Mouse (Mus musculus) MEL (cell line): ENCODE results near the gene Pde10a. TPM values are rescaled to one million over a fixed set of nuclear protein-coding genes. Genes with fewer than 3 reads are reported as not detected.

Source experiments
- DNase-seq: peaks from one replicate; pipeline ENCODE4 v3.0.0; 2011; ENCODE audit warnings: low read depth, low spot score
- H3K27ac ChIP-seq: 2 replicates; pipeline ENCODE4 v1.5.1; 2012; ENCODE audit warnings: low read depth, mild to moderate bottlenecking, control low read depth, low read length, moderate library complexity; ENCODE audit not compliant: control insufficient read depth
- H3K27me3 ChIP-seq, 2 experiments: fragments of 150-350 bp in 1 of 2; sonication (generic) in 1 of 2; 2 replicates each; pipeline ENCODE4 v1.6.1; 2012; ENCODE audit warnings: low read length in 2 of 2, mild to moderate bottlenecking in 2 of 2, improper control_type of control experiment in 1 of 2, moderate library complexity in 1 of 2; ENCODE audit not compliant: insufficient read depth in 2 of 2, control insufficient read depth in 1 of 2
- H3K36me3 ChIP-seq, 2 experiments: 2 replicates each; pipeline ENCODE4 v1.6.1; 2012 to 2014; ENCODE audit warnings: low read length in 2 of 2, improper control_type of control experiment in 1 of 2, inconsistent platforms in 1 of 2, mild to moderate bottlenecking in 1 of 2; ENCODE audit not compliant: insufficient read depth in 2 of 2, control insufficient read depth in 1 of 2
- H3K4me1 ChIP-seq, 2 experiments: fragments of 150-350 bp in 1 of 2; sonication (generic) in 1 of 2; 2 replicates each; pipeline ENCODE4 v1.6.1; 2012; ENCODE audit warnings: low read length in 2 of 2, improper control_type of control experiment in 1 of 2, mild to moderate bottlenecking in 1 of 2; ENCODE audit not compliant: insufficient read depth in 2 of 2, control insufficient read depth in 1 of 2
- H3K4me3 ChIP-seq, 2 experiments: fragments of 150-350 bp in 1 of 2; sonication (generic) in 1 of 2; 2 replicates each; pipeline ENCODE4 v1.5.1; 2012; ENCODE audit warnings: low read depth in 2 of 2, low read length in 2 of 2, mild to moderate bottlenecking in 2 of 2, moderate library complexity in 2 of 2, control low read depth in 1 of 2, improper control_type of control experiment in 1 of 2; ENCODE audit not compliant: control insufficient read depth in 1 of 2, insufficient read depth in 1 of 2
- H3K79me2 ChIP-seq: 2 replicates; pipeline ENCODE4 v1.6.1; 2012; ENCODE audit warnings: mild to moderate bottlenecking, low read length, moderate library complexity; ENCODE audit not compliant: control insufficient read depth, poor library complexity, insufficient read depth
- H3K9ac ChIP-seq: 2 replicates; pipeline ENCODE4 v1.6.1; 2012; ENCODE audit warnings: low read depth, mild to moderate bottlenecking, control low read depth, low read length, moderate library complexity; ENCODE audit not compliant: control insufficient read depth, poor library complexity, severe bottlenecking
- H3K9me3 ChIP-seq: fragments of 150-350 bp; sonication (generic); replicated peaks from 2 replicates; pipeline ENCODE4 v1.6.1; 2012; ENCODE audit warnings: mild to moderate bottlenecking, low read length, improper control_type of control experiment, moderate library complexity; ENCODE audit not compliant: insufficient read depth
- CHD1 ChIP-seq: IDR thresholded peaks from 2 replicates; pipeline ENCODE4 v1.6.1; 2012; ENCODE audit warnings: low read depth, mild to moderate bottlenecking, inconsistent platforms, low read length, improper control_type of control experiment
- E2F4 ChIP-seq: IDR thresholded peaks from 2 replicates; pipeline ENCODE4 v1.6.1; 2011; ENCODE audit warnings: low read depth, low read length, improper control_type of control experiment, borderline replicate concordance
- ETS1 ChIP-seq: IDR thresholded peaks from 2 replicates; pipeline ENCODE4 v1.6.1; 2012; ENCODE audit warnings: low read depth, mild to moderate bottlenecking, inconsistent platforms, low read length, improper control_type of control experiment, moderate library complexity
- JUND ChIP-seq: IDR thresholded peaks from 2 replicates; pipeline ENCODE4 v1.6.1; 2011; ENCODE audit warnings: low read depth, mild to moderate bottlenecking, improper control_type of control experiment, low read length
- MAX ChIP-seq: IDR thresholded peaks from 2 replicates; pipeline ENCODE4 v1.6.1; 2011; ENCODE audit warnings: low read length, improper control_type of control experiment
- MAZ ChIP-seq: IDR thresholded peaks from 2 replicates; pipeline ENCODE4 v1.6.1; 2012; ENCODE audit warnings: low read depth, mild to moderate bottlenecking, inconsistent platforms, low read length, improper control_type of control experiment
- NRF1 ChIP-seq: IDR thresholded peaks from 2 replicates; pipeline ENCODE4 v1.6.1; 2014; ENCODE audit warnings: low read depth, mild to moderate bottlenecking, inconsistent platforms, low read length, improper control_type of control experiment, moderate library complexity; ENCODE audit not compliant: poor library complexity, insufficient read depth, severe bottlenecking
- POLR2A ChIP-seq, 2 experiments: IDR thresholded peaks; 2 replicates each; pipeline ENCODE4 v1.6.1; 2011 to 2012; ENCODE audit warnings: low read length in 2 of 2, mild to moderate bottlenecking in 2 of 2, control low read depth in 1 of 2, improper control_type of control experiment in 1 of 2, low read depth in 1 of 2, moderate library complexity in 1 of 2; ENCODE audit not compliant: control insufficient read depth in 1 of 2, insufficient read depth in 1 of 2, poor library complexity in 1 of 2
- POLR2AphosphoS2 ChIP-seq: IDR thresholded peaks from 2 replicates; pipeline ENCODE4 v1.6.1; 2011; ENCODE audit warnings: low read length, improper control_type of control experiment
- POLR2AphosphoS5 ChIP-seq: IDR thresholded peaks from 2 replicates; pipeline ENCODE4 v1.6.1; 2012; ENCODE audit warnings: low read depth, borderline replicate concordance, mild to moderate bottlenecking, inconsistent platforms, low read length, moderate library complexity, mixed read lengths
- RAD21 ChIP-seq: IDR thresholded peaks from 2 replicates; pipeline ENCODE4 v1.6.1; 2011; ENCODE audit warnings: mild to moderate bottlenecking, low read depth, low read length, improper control_type of control experiment
- SIN3A ChIP-seq: IDR thresholded peaks from 2 replicates; pipeline ENCODE4 v1.6.1; 2012; ENCODE audit warnings: low read length, improper control_type of control experiment, inconsistent platforms
- TAL1 ChIP-seq: IDR thresholded peaks from 2 replicates; pipeline ENCODE4 v1.6.1; 2012; ENCODE audit warnings: mild to moderate bottlenecking, inconsistent platforms, low read length, moderate library complexity, mixed read lengths
- UBTF ChIP-seq: IDR thresholded peaks from 2 replicates; pipeline ENCODE4 v1.6.1; 2012; ENCODE audit warnings: low read depth, mild to moderate bottlenecking, inconsistent platforms, low read length, improper control_type of control experiment, moderate library complexity, borderline replicate concordance; ENCODE audit not compliant: insufficient read depth
- USF2 ChIP-seq, 2 experiments: IDR thresholded peaks; 2 replicates each; pipeline ENCODE4 v1.6.1; 2011 to 2012; ENCODE audit warnings: improper control_type of control experiment in 2 of 2, low read length in 2 of 2, borderline replicate concordance in 1 of 2, inconsistent platforms in 1 of 2, low read depth in 1 of 2, mild to moderate bottlenecking in 1 of 2; ENCODE audit not compliant: insufficient read depth in 1 of 2
- ZMIZ1 ChIP-seq: IDR thresholded peaks from 2 replicates; pipeline ENCODE4 v1.6.1; 2012; ENCODE audit warnings: low read depth, mild to moderate bottlenecking, inconsistent platforms, low read length, improper control_type of control experiment, moderate library complexity
- polyA plus RNA-seq, 2 experiments: library from polyadenylated mRNA; stranded (reverse) in 1 of 2; unstranded in 1 of 2; fragments of >175 nt in 1 of 2; fragments of >200 nt in 1 of 2; gene quantifications; 2 replicates each; pipeline versions ENCODE4 v1.2.1 to v1.2.4; 2012; ENCODE audit warnings: low replicate concordance in 2 of 2, low read depth in 1 of 2; ENCODE audit not compliant: insufficient read length in 2 of 2, insufficient read depth in 1 of 2, missing spikeins in 1 of 2
- total RNA-seq: library from RNA; depleted of rRNA; stranded (reverse); fragments of 300-350 nt; gene quantifications from 2 replicates; pipeline ENCODE4 v1.2.3, GENCODE M21; 2012

Pde10a gene
- total and polyA plus RNA-seq, 3 experiments, result 3.1 to 6.9 TPM; not detected in 1

DNA sequence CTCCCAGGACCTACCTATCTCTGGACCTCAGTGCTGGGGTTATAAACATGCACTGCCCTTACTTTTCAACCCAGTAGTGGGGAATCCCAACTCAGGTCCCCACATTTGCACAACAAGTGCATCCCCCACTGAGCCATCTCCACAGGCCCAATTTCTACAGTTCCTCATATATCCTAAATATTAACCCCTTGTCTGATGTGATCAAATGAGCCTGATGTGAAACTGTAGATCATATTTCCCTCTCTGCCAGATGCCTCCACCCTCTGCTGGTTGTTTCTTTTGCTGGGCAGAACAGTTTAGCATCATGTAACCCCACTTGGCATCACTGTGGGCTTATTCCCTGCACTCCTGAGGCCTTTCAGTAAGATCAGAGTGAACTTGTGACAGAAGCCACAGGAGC, 390.5 kb downstream of the Pde10a start:
- Histone ChIP-seq H3K79me2 (no peaks in the 10 kb centered on the region), H3K9ac (no peak overlapping the region), H3K4me3 (no peak overlapping the region), H3K4me1 (peaks cover under 1 to 8% of the 10 kb centered on the region in 2 experiments; a peak in 3 of 4 replicates), H3K9me3 (no peaks in the 10 kb centered on the region), H3K36me3 (peaks cover 0 to 3% of the 10 kb centered on the region in 2 experiments; a peak in 1 of 4 replicates), H3K27me3 (no peaks in the 10 kb centered on the region), H3K27ac (no peak overlapping the region)
- DNase-seq, result no peak
- TF ChIP-seq ZMIZ1 (no peak), CHD1 (no peak), USF2 (IDR thresholded peaks at IDR 0.05; ENCODE audit: borderline replicate concordance in 1 of 2, insufficient read depth in 1 of 2, low read depth in 1 of 2, low read length in 2 of 2) (no peak), POLR2AphosphoS2 (no peak), NRF1 (no peak), ETS1 (no peak), SIN3A (no peak), UBTF (no peak), RAD21 (no peak), E2F4 (no peak), JUND (no peak), MAZ (no peak), MAX (no peak), POLR2A (IDR thresholded peaks at IDR 0.05; ENCODE audit: control insufficient read depth in 1 of 2, insufficient read depth in 1 of 2, low read depth in 1 of 2, low read length in 2 of 2, poor library complexity in 1 of 2) (no peak), POLR2AphosphoS5 (no peak)

- Histone ChIP-seq H3K9ac (no peak overlapping the region), H3K27ac (no peak overlapping the region), H3K9me3 (no peaks in the 10 kb centered on the region), H3K36me3 (no peaks in the 10 kb centered on the region), H3K79me2 (no peaks in the 10 kb centered on the region), H3K4me3 (no peak overlapping the region), H3K27me3 (no peaks in the 10 kb centered on the region), H3K4me1 (no peaks in the 10 kb centered on the region)
- no peak for TF ChIP-seq POLR2A (IDR thresholded peaks at IDR 0.05; ENCODE audit: control insufficient read depth in 1 of 2, insufficient read depth in 1 of 2, low read depth in 1 of 2, low read length in 2 of 2, poor library complexity in 1 of 2)
- DNase-seq, result no peak
These were observed 397.9 kb downstream of the Pde10a start for GRCm38 (mm10) chr17:8923074-8923473.

DNA sequence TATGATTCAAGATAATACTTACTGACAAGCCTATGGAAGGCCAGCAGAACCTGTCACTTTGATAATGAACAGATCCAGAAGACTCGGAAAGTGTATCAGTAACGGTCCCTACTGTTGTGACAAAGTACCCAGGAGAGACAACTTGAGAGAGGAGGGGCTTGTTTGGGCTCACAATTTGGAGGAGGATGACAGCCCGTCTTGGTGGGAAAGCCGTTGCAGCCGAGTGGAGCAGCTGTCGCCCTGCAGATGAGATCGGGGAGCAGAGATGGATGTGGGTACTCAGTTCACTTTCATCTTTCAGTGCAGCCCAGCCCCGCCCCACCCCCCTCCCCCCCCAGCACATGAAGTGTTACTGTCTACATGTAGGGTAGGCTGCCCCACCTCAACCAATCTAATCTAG, 398.6 kb downstream of the Pde10a start:
- no peaks in the 10 kb centered on the region for H3K27me3 ChIP-seq
- H3K9ac ChIP-seq, result no peak overlapping the region
- no peaks in the 10 kb centered on the region for H3K9me3 ChIP-seq
- H3K36me3 ChIP-seq, result no peaks in the 10 kb centered on the region
- no peak overlapping the region for H3K4me3 ChIP-seq
- no peaks in the 10 kb centered on the region for H3K4me1 ChIP-seq
- no peak overlapping the region for H3K27ac ChIP-seq
- TF ChIP-seq TAL1, result no peak
- DNase-seq, result no peak
- no peaks in the 10 kb centered on the region for H3K79me2 ChIP-seq
